Mouse (Mus musculus) liver, postnatal 0 days (tissue): ENCODE data around the gene Fam213b. TPM values are rescaled to one million over a fixed set of nuclear protein-coding genes. Genes with fewer than 3 reads are reported as not detected.

Source experiments
- ATAC-seq: fragments of 200-750 bp; cut with Nextera tagmentation; 2 replicates; pipeline ENCODE4 v1.8.0; 2017; ENCODE audit warnings: mild to moderate bottlenecking, moderate library complexity
- DNase-seq: peaks from one replicate; pipeline ENCODE4 v3.0.0-alpha.2; 2016
- H3K27ac ChIP-seq: fragments of 300-500 bp; sonication (generic); 2 replicates; pipeline ENCODE4 v1.5.1; 2014; ENCODE audit warnings: antibody characterized with exemption, moderate library complexity, mild to moderate bottlenecking, low read depth
- H3K27me3 ChIP-seq: fragments of 300-500 bp; sonication (generic); 2 replicates; pipeline ENCODE4 v1.6.1; 2014; ENCODE audit warnings: low read length, control low read depth, mixed read lengths; ENCODE audit not compliant: insufficient read depth
- H3K36me3 ChIP-seq: fragments of 300-500 bp; sonication (generic); replicated peaks from 2 replicates; pipeline ENCODE4 v1.6.1; 2014; ENCODE audit warnings: mild to moderate bottlenecking, control low read depth, low read length, moderate library complexity, mixed read lengths; ENCODE audit not compliant: insufficient read depth
- H3K4me1 ChIP-seq: fragments of 300-500 bp; sonication (generic); 2 replicates; pipeline ENCODE4 v1.6.1; 2014; ENCODE audit warnings: antibody characterized with exemption, mild to moderate bottlenecking, control low read depth; ENCODE audit not compliant: insufficient read depth
- H3K4me2 ChIP-seq: fragments of 300-500 bp; sonication (generic); 2 replicates; pipeline ENCODE4 v1.6.1; 2014; ENCODE audit warnings: low read depth, mild to moderate bottlenecking, low read length, moderate library complexity, mixed read lengths
- H3K4me3 ChIP-seq: fragments of 300-500 bp; sonication (generic); 2 replicates; pipeline ENCODE4 v1.5.1; 2014; ENCODE audit warnings: low read depth, low read length
- H3K9ac ChIP-seq: fragments of 300-500 bp; sonication (generic); replicated peaks from 2 replicates; pipeline ENCODE4 v1.6.1; 2014; ENCODE audit warnings: mild to moderate bottlenecking, moderate library complexity
- H3K9me3 ChIP-seq: fragments of 300-500 bp; sonication (generic); 2 replicates; pipeline ENCODE4 v1.6.1; 2016; ENCODE audit warnings: mild to moderate bottlenecking, control low read depth, low read length, mixed read lengths
- CTCF ChIP-seq: sonication (generic); IDR thresholded peaks from 2 replicates; pipeline ENCODE4 v1.5.1; 2016; ENCODE audit warnings: antibody characterized with exemption, low read depth
- EP300 ChIP-seq: IDR thresholded peaks from 2 replicates; pipeline ENCODE4 v1.6.1; 2016; ENCODE audit warnings: antibody characterized with exemption, low read depth, mild to moderate bottlenecking
- WGBS: fragments of 180-500 bp; shearing (Covaris S2); extraction: QIAGEN DNeasy Blood & Tissue Kit; methylation state at CpG from one replicate; pipeline ENCODE4 v1.1.7; 2014; ENCODE audit not compliant: insufficient replicate concordance; 5-methylcytosine and 5-hydroxymethylcytosine counted together
- polyA plus RNA-seq: library from polyadenylated mRNA; unstranded; fragments of >200 nt; fragmentation: Nextera tagmentation; extraction: Ambion mirVana; gene quantifications from 2 replicates; pipeline ENCODE4 v1.2.1, GENCODE M21; 2015

The Fam213b gene
- polyA plus RNA-seq, 1 experiment from 2014 or later, result 5.9 TPM

DNA sequence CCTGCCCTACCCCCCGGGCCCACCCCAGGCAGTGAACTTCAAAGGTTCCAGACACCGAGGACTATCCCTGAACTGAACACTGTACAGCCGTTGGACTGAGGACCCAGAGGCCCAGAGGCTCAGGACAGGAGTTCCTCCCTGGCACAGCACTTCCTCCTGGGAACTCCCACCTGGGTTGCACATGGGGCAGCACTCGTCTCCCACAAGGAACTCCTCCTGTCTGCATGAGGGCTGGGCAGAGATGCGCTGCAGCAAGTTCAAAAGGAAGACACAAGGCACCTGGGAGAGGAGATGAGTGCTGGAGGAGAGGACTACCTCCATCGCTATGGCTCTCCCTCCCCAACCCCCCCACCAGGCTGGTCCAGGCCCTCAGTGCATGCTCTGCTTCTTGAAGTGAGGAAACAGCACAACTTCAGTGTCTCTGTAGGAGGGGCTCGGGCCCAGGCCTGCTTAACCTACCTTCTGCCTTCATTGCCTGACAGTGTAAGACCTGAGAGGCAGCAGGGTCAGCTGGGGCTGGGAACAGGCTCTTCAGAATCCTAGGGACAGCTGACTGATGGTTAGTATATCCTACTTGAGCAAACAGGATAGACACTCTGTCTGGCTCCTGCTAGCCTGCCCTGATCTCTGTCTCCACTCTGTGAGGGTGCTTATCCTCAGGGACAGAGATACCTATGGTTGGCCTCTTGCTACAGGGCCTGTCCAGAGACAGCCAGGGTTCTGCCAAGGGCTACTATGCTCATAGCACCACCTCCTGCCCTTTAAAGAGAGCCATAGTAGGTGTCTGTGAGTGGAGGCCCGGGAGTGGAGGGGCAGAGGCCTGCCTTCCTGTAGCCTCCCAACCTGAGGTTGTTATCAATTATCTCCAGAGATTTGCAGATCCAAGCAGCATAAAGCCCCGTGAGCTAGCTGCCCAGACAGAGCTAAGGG is 28.3 kb upstream of the Fam213b start:
- ATAC-seq, result peak; percentile 8
- H3K9me3 ChIP-seq, result no peaks in the 10 kb centered on the region
- peak; percentile 34 for DNase-seq
- H3K36me3 ChIP-seq, result peaks cover 47% of the 10 kb centered on the region
- WGBS, result 32% methylated on average over 9 of the region's 9 CpGs
- H3K27me3 ChIP-seq, result no peaks in the 10 kb centered on the region
- peak overlapping the region; percentile 82 for H3K9ac ChIP-seq
- peak overlapping the region; percentile 92 for H3K27ac ChIP-seq
- peak overlapping the region; percentile 77 for H3K4me2 ChIP-seq
- TF ChIP-seq CTCF, result no peak
- TF ChIP-seq EP300, result no peak
- peak overlapping the region; percentile 67 for H3K4me3 ChIP-seq
- H3K4me1 ChIP-seq, result peaks cover 51% of the 10 kb centered on the region

DNA sequence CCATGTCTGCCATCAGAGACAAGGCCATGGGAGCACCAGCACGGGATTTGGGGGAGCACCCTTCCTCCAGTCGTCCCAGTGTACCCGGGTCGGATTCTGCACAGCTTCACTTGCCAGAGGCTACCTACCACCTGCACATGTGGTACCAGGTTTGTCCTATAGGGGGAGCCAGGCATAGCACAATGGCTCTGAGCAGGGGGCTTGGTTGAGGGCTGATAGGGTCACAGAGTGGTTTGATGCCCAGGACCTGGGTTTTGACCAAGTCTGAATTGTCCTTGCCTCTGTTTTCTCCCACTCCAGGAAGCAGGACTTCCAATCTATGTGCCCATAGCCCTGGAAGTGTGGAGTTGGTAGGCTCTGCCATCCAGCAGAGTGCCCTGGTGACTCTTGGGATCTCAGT is 26.5 kb upstream of the Fam213b start:
- DNase-seq, result peak; percentile 73
- 0 out of 2 replicates have a peak overlapping the region, but pooled peaks have one; percentile 7 for H3K9ac ChIP-seq
- H3K27me3 ChIP-seq, result no peaks in the 10 kb centered on the region
- H3K9me3 ChIP-seq, result no peaks in the 10 kb centered on the region
- H3K4me2 ChIP-seq, result peak overlapping the region; percentile 77
- H3K27ac ChIP-seq, result no peak overlapping the region
- no peak for ATAC-seq
- WGBS, result 63% methylated on average over 4 of the region's 4 CpGs
- TF ChIP-seq CTCF, result peak; percentile 84
- TF ChIP-seq EP300, result no peak
- H3K36me3 ChIP-seq, result peaks cover 54% of the 10 kb centered on the region
- H3K4me1 ChIP-seq, result peaks cover 51% of the 10 kb centered on the region
- H3K4me3 ChIP-seq, result peak overlapping the region; percentile 67

DNA sequence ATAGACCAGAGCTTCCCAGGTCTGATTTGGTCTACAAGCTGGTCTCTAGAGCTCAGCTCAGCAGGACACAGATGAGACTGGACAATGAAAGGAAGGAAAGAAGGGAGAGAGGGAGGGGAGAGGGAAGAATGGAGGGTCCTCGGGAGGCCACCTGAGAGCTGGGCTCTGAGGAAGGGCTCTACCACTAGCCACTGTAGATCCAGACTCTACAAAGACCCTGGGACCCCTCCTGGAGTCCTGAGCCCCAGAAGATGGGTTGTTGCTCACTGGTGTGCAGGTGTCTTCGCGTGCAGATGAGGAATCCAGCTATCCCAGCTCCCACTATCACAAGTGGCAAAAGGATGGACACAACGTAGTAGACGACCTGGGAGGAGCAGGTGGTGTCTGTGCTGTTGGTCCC is 24.0 kb upstream of the Fam213b start:
- DNase-seq, result no peak
- WGBS, result 87% methylated on average over 5 of the region's 5 CpGs
- Histone ChIP-seq H3K9me3 (no peaks in the 10 kb centered on the region), H3K4me2 (peak overlapping the region; percentile 77), H3K4me1 (peaks cover 28% of the 10 kb centered on the region), H3K36me3 (peaks cover 65% of the 10 kb centered on the region), H3K27me3 (no peaks in the 10 kb centered on the region), H3K27ac (no peak overlapping the region), H3K9ac (no peak overlapping the region), H3K4me3 (no peak overlapping the region)
- ATAC-seq, result no peak
- TF ChIP-seq CTCF, result no peak
- TF ChIP-seq EP300, result no peak

- H3K36me3 ChIP-seq, result peaks cover 72% of the 10 kb centered on the region
- no peaks in the 10 kb centered on the region for H3K27me3 ChIP-seq
- no peak overlapping the region for H3K4me3 ChIP-seq
- H3K4me2 ChIP-seq, result peak overlapping the region; percentile 77; the same call in 1 of the 2 replicates
- H3K9me3 ChIP-seq, result peaks cover 4% of the 10 kb centered on the region; the same call in 1 of the 2 replicates
- 90% methylated on average over 4 of the region's 4 CpGs for WGBS
- no peak for DNase-seq
- TF ChIP-seq CTCF (no peak), EP300 (no peak)
- no peak overlapping the region for H3K27ac ChIP-seq
- peaks cover 25% of the 10 kb centered on the region for H3K4me1 ChIP-seq
- no peak overlapping the region; the same call in 1 of the 2 replicates for H3K9ac ChIP-seq
- ATAC-seq, result no peak
These were observed 23.4 kb upstream of the Fam213b start for GRCm38 (mm10) chr4:154922291-154922690.

GRCm38 (mm10) chr4:154916662-154917061 is 17.7 kb upstream of the Fam213b start:
- peaks cover 29% of the 10 kb centered on the region for H3K4me1 ChIP-seq
- TF ChIP-seq EP300, result no peak
- TF ChIP-seq CTCF, result no peak
- no peak overlapping the region for H3K4me3 ChIP-seq
- no peaks in the 10 kb centered on the region for H3K27me3 ChIP-seq
- peak overlapping the region; percentile 48; the same call in 1 of the 2 replicates for H3K27ac ChIP-seq
- H3K9ac ChIP-seq, result no peak overlapping the region
- peaks cover 48% of the 10 kb centered on the region for H3K36me3 ChIP-seq
- ATAC-seq (no peak), DNase-seq (no peak)
- H3K4me2 ChIP-seq, result no peak overlapping the region
- WGBS, result 64% methylated on average over 4 of the region's 4 CpGs
- peaks cover 5% of the 10 kb centered on the region; the same call in 1 of the 2 replicates for H3K9me3 ChIP-seq

GRCm38 (mm10) chr4:154915286-154915685 is 16.4 kb upstream of the Fam213b start:
- Histone ChIP-seq H3K27me3 (no peaks in the 10 kb centered on the region), H3K4me3 (no peak overlapping the region), H3K9ac (no peak overlapping the region), H3K4me1 (peaks cover 42% of the 10 kb centered on the region), H3K27ac (0 out of 2 replicates have a peak overlapping the region, but pooled peaks have one; percentile 30), H3K36me3 (peaks cover 45% of the 10 kb centered on the region), H3K4me2 (no peak overlapping the region), H3K9me3 (peaks cover 5% of the 10 kb centered on the region; the same call in 1 of the 2 replicates)
- DNase-seq, result no peak
- ATAC-seq, result no peak
- WGBS, result 38% methylated on average over 10 of the region's 10 CpGs
- TF ChIP-seq CTCF, result no peak
